Mouse (Mus musculus): ENCODE measurements around the gene Ednrb. TPM values are rescaled to one million over a fixed set of nuclear protein-coding genes. Genes with fewer than 3 reads are reported as not detected.

Gene Ednrb
- total RNA-seq, 2 experiments from 2014 or later, result 77.8 to 89.5 TPM

- no peak for DNase-seq (ENCODE audit: low spot score in 2 of 2)
Observed at GRCm38 (mm10) chr14:103769319-103770245, 74.6 kb downstream of the Ednrb start.

GRCm38 (mm10) chr14:103767488-103767887, 76.7 kb downstream of the Ednrb start:
- no peak for DNase-seq (ENCODE audit: low spot score in 2 of 2)

Other genes with a start within 250 kb of the Ednrb start
- 10 to 100 TPM; 54.8 to 55.4 TPM for gene Slain1, start 194.2 kb downstream of the Ednrb start, total RNA-seq (2021)

Measured in layer of hippocampus, postnatal 14 days (tissue).